Mouse (Mus musculus) MN1 (cell line): ENCODE results near the gene Dnajb3.
"Not testable (repeated sequence)": the region's sequence is repeated elsewhere in the genome, so short reads cannot be mapped to it uniquely, and the experiment has no call there.

ENCODE experiments used
- DNase-seq: peaks from one replicate; pipeline ENCODE4 v3.0.0-alpha.2; 2016; ENCODE audit warnings: low spot score

The Dnajb3 gene

GRCm38 (mm10) chr1:88215466-88216380, 10.1 kb upstream of the Dnajb3 start:
- DNase-seq: peak; percentile 23

- DNase-seq: no peak
Measured at GRCm38 (mm10) chr1:88214462-88214952, 8.9 kb upstream of the Dnajb3 start.

- peak; percentile 24 for DNase-seq
Measured at GRCm38 (mm10) chr1:88213766-88214461, 8.3 kb upstream of the Dnajb3 start.

- DNase-seq: no peak
Measured at GRCm38 (mm10) chr1:88213061-88213460, 7.5 kb upstream of the Dnajb3 start.

- DNase-seq: peak; percentile 13
Measured at GRCm38 (mm10) chr1:88212341-88213045, 6.9 kb upstream of the Dnajb3 start.

GRCm38 (mm10) chr1:88211812-88212211, 6.2 kb upstream of the Dnajb3 start, which contains the start of gene Ugt1a1:
Gene Ugt1a1, plus strand, starts transcription at chr1:88211959.
- DNase-seq: peak; percentile 14

GRCm38 (mm10) chr1:88206843-88207479, 1.4 kb upstream of the Dnajb3 start:
- DNase-seq: no peak

GRCm38 (mm10) chr1:88200456-88200855, 5.1 kb downstream of the Dnajb3 start, which contains the start of gene Ugt1a2:
Gene Ugt1a2, plus strand, starts transcription at chr1:88200601.
- no peak for DNase-seq

- no peak for DNase-seq
Measured at GRCm38 (mm10) chr1:88199996-88200395, 5.6 kb downstream of the Dnajb3 start.

GRCm38 (mm10) chr1:88197443-88197842, 8.1 kb downstream of the Dnajb3 start:
- no peak for DNase-seq

- no peak for DNase-seq
Measured at GRCm38 (mm10) chr1:88195687-88196086, 9.9 kb downstream of the Dnajb3 start.

- DNase-seq: no peak
Measured at GRCm38 (mm10) chr1:88192136-88192535, 13.4 kb downstream of the Dnajb3 start.

- no peak for DNase-seq
Measured at GRCm38 (mm10) chr1:88186325-88186935, 19.2 kb downstream of the Dnajb3 start.

GRCm38 (mm10) chr1:88179657-88180056, 25.9 kb downstream of the Dnajb3 start:
- DNase-seq: no peak

GRCm38 (mm10) chr1:88172190-88172589, 33.4 kb downstream of the Dnajb3 start:
- not testable (repeated sequence) for DNase-seq

- DNase-seq: no peak
Measured at GRCm38 (mm10) chr1:88165711-88166110, 39.9 kb downstream of the Dnajb3 start, which contains the start of gene Ugt1a5. Gene Ugt1a5, plus strand, starts transcription at chr1:88166012.

GRCm38 (mm10) chr1:88158430-88158829, 47.2 kb downstream of the Dnajb3 start:
- no peak for DNase-seq
